Mouse (Mus musculus) stomach, postnatal 0 days (tissue): ENCODE measurements around the gene Itgb1bp1. TPM values are rescaled to one million over a fixed set of nuclear protein-coding genes. Genes with fewer than 3 reads are reported as not detected.

Source experiments
- ATAC-seq: fragments of 200-750 bp; cut with Nextera tagmentation; 2 replicates; pipeline ENCODE4 v1.8.0; 2017; ENCODE audit not compliant: low FRiP score, low TSS enrichment
- DNase-seq: peaks from one replicate; pipeline ENCODE4 v3.0.0-alpha.2; 2016; ENCODE audit warnings: low spot score
- H3K27ac ChIP-seq: fragments of 300-500 bp; sonication (generic); replicated peaks from 2 replicates; pipeline ENCODE4 v1.5.1; 2014; ENCODE audit warnings: mild to moderate bottlenecking, control low read depth
- H3K27me3 ChIP-seq: fragments of 300-500 bp; sonication (generic); 2 replicates; pipeline ENCODE4 v1.6.1; 2014; ENCODE audit warnings: low read length; ENCODE audit not compliant: control insufficient read depth, insufficient read depth
- H3K36me3 ChIP-seq: fragments of 300-500 bp; sonication (generic); 2 replicates; pipeline ENCODE4 v1.6.1; 2014; ENCODE audit warnings: low read length, mixed read lengths; ENCODE audit not compliant: control insufficient read depth, insufficient read depth
- H3K4me1 ChIP-seq: fragments of 300-500 bp; sonication (generic); replicated peaks from 2 replicates; pipeline ENCODE4 v1.6.1; 2014; ENCODE audit warnings: antibody characterized with exemption; ENCODE audit not compliant: control insufficient read depth, insufficient read depth
- H3K4me2 ChIP-seq: fragments of 300-500 bp; sonication (generic); replicated peaks from 2 replicates; pipeline ENCODE4 v1.6.1; 2014; ENCODE audit warnings: low read depth, mild to moderate bottlenecking, control low read depth, moderate library complexity
- H3K4me3 ChIP-seq: fragments of 300-500 bp; sonication (generic); 2 replicates; pipeline ENCODE4 v1.5.1; 2014; ENCODE audit warnings: low read depth, low read length, control low read depth
- H3K9ac ChIP-seq: fragments of 300-500 bp; sonication (generic); 2 replicates; pipeline ENCODE4 v1.6.1; 2014; ENCODE audit warnings: mild to moderate bottlenecking, low read length, control low read depth, mixed read lengths
- H3K9me3 ChIP-seq: fragments of 300-500 bp; sonication (generic); 2 replicates; pipeline ENCODE4 v1.6.1; 2016; ENCODE audit warnings: low read length; ENCODE audit not compliant: control insufficient read depth
- CTCF ChIP-seq: IDR thresholded peaks from 2 replicates; pipeline ENCODE4 v1.5.1; 2016; ENCODE audit warnings: antibody characterized with exemption, low read depth, mild to moderate bottlenecking, moderate library complexity
- EP300 ChIP-seq: optimal IDR thresholded peaks from 2 replicates; pipeline ENCODE3; 2016; ENCODE audit warnings: antibody characterized with exemption
- WGBS: fragments of 180-500 bp; shearing (Covaris S2); extraction: QIAGEN DNeasy Blood & Tissue Kit; methylation state at CpG from one replicate; pipeline ENCODE4 v1.1.7; 2014; 5-methylcytosine and 5-hydroxymethylcytosine counted together
- polyA plus RNA-seq: library from polyadenylated mRNA; unstranded; fragments of >200 nt; fragmentation: Nextera tagmentation; extraction: Ambion mirVana; gene quantifications from 2 replicates; pipeline ENCODE4 v1.2.1, GENCODE M21; 2015

Gene Itgb1bp1
- polyA plus RNA-seq, 1 experiment from 2014 or later, result 31.6 TPM

GRCm38 (mm10) chr12:21284761-21285441, 1.2 kb downstream of the Itgb1bp1 start, which contains the start of gene Cpsf3:
Gene Cpsf3, plus strand, starts transcription at chr12:21285391.
- Histone ChIP-seq H3K4me1 (peaks cover 4% of the 10 kb centered on the region; the same call in 1 of the 2 replicates), H3K36me3 (no peaks in the 10 kb centered on the region), H3K27ac (peak within 1 kb of the TSS; percentile 90), H3K9ac (peak within 1 kb of the TSS; percentile 90), H3K4me3 (peak within 1 kb of the TSS; percentile 87), H3K9me3 (no peaks in the 10 kb centered on the region), H3K27me3 (no peaks in the 10 kb centered on the region), H3K4me2 (peak within 1 kb of the TSS; percentile 88)
- TF ChIP-seq CTCF (peak; percentile 36), EP300 (no peak)
- ATAC-seq (no peak), DNase-seq (no peak)
- 50% methylated on average over 11 of the region's 11 CpGs for WGBS

GRCm38 (mm10) chr12:21277352-21277864, 8.7 kb downstream of the Itgb1bp1 start:
- no peak overlapping the region for H3K4me2 ChIP-seq
- TF ChIP-seq EP300, result no peak
- no peak for TF ChIP-seq CTCF
- no peak overlapping the region for H3K9ac ChIP-seq
- WGBS, result 59% methylated on average over 1 of the region's 1 CpGs
- H3K27me3 ChIP-seq, result no peaks in the 10 kb centered on the region
- no peaks in the 10 kb centered on the region for H3K9me3 ChIP-seq
- ATAC-seq (no peak), DNase-seq (no peak)
- H3K4me1 ChIP-seq, result no peaks in the 10 kb centered on the region
- peaks cover 2% of the 10 kb centered on the region for H3K36me3 ChIP-seq
- no peak overlapping the region for H3K4me3 ChIP-seq
- no peak overlapping the region for H3K27ac ChIP-seq

GRCm38 (mm10) chr12:21274446-21274845, 11.6 kb downstream of the Itgb1bp1 start:
- 87% methylated on average over 7 of the region's 7 CpGs for WGBS
- TF ChIP-seq CTCF, result no peak
- TF ChIP-seq EP300, result no peak
- Histone ChIP-seq H3K4me1 (no peaks in the 10 kb centered on the region), H3K4me2 (no peak overlapping the region), H3K27ac (no peak overlapping the region), H3K9ac (no peak overlapping the region), H3K9me3 (no peaks in the 10 kb centered on the region), H3K36me3 (peaks cover 5% of the 10 kb centered on the region), H3K27me3 (no peaks in the 10 kb centered on the region), H3K4me3 (no peak overlapping the region)
- ATAC-seq (no peak), DNase-seq (no peak)

GRCm38 (mm10) chr12:21268083-21268616, 17.9 kb downstream of the Itgb1bp1 start:
- H3K9ac ChIP-seq, result no peak overlapping the region
- peaks cover 11% of the 10 kb centered on the region; the same call in 1 of the 2 replicates for H3K36me3 ChIP-seq
- H3K9me3 ChIP-seq, result no peaks in the 10 kb centered on the region
- no peaks in the 10 kb centered on the region for H3K27me3 ChIP-seq
- no peak overlapping the region for H3K4me3 ChIP-seq
- WGBS, result 87% methylated on average over 8 of the region's 8 CpGs
- no peak overlapping the region for H3K4me2 ChIP-seq
- TF ChIP-seq CTCF (no peak), EP300 (no peak)
- no peak for ATAC-seq
- no peak for DNase-seq
- no peaks in the 10 kb centered on the region for H3K4me1 ChIP-seq
- no peak overlapping the region for H3K27ac ChIP-seq

GRCm38 (mm10) chr12:21266784-21267098, 19.3 kb downstream of the Itgb1bp1 start:
- Histone ChIP-seq H3K9ac (no peak overlapping the region), H3K4me2 (no peak overlapping the region), H3K27ac (no peak overlapping the region), H3K27me3 (no peaks in the 10 kb centered on the region), H3K9me3 (no peaks in the 10 kb centered on the region), H3K4me1 (no peaks in the 10 kb centered on the region), H3K4me3 (no peak overlapping the region), H3K36me3 (peaks cover 11% of the 10 kb centered on the region; the same call in 1 of the 2 replicates)
- 77% methylated on average over 2 of the region's 2 CpGs for WGBS
- no peak for DNase-seq
- TF ChIP-seq CTCF (no peak), EP300 (no peak)
- ATAC-seq, result no peak
